In genomic region chr1:93100576-93101491, GRCm38 (mm10) we compare ENCODE assay signal across 8 mouse cellular contexts. TPM values are rescaled to one million over a fixed set of nuclear protein-coding genes. Genes with fewer than 3 reads are reported as not detected.
DNase-seq lines count a peak whose midpoint lies in the region; ATAC-seq and TF ChIP-seq lines count a peak whose summit lies in the region.

No protein-coding gene starts in this region.

- no peak for TF ChIP-seq CTCF in liver, adult 2 months (IDR thresholded peaks at IDR 0.05; ENCODE audit: low read depth, low read length)

- no peak for DNase-seq in liver, adult 2 months (ENCODE audit: extremely low read depth, low read depth, low spot score)
- DNase-seq in liver = no peak
- DNase-seq in cerebellum, postnatal 10 days = peak; percentile 85 to 87
- DNase-seq in frontal cortex, postnatal 36 days (ENCODE audit: low spot score in 2 of 2) = peak; percentile 68 to 71
- DNase-seq in layer of hippocampus, adult 8-10 months (ENCODE audit: low spot score in 2 of 2) = peak; percentile 62 to 66
- peak; percentile 96 for DNase-seq in midbrain, embryonic 11.5 days (ENCODE audit: low spot score, missing footprints)
- DNase-seq in testis, postnatal 10 days (ENCODE audit: low spot score) = peak; percentile 60
- DNase-seq in thymus, adult 18-20 months = no peak

- peak overlapping the region; percentile 97 for H3K4me2 ChIP-seq in midbrain, embryonic 11.5 days

- H3K9ac ChIP-seq in liver, adult 2 months (ENCODE audit: low read depth, low read length) = no peak overlapping the region
- peak overlapping the region; percentile 81 for H3K9ac ChIP-seq in midbrain, embryonic 11.5 days (ENCODE audit: low read length)

- no peak for TF ChIP-seq POLR2A in liver, adult 2 months (IDR thresholded peaks at IDR 0.05; ENCODE audit: extremely low read depth, insufficient read depth, low read length)

- H3K9me3 ChIP-seq in midbrain, embryonic 11.5 days (ENCODE audit: control insufficient read depth, low read length) = no peaks in the 10 kb centered on the region

- peaks cover 5% of the 10 kb centered on the region; the same call in 1 of the 2 replicates for H3K4me1 ChIP-seq in liver, adult 2 months (ENCODE audit: control insufficient read depth, insufficient read depth, low read length)
- H3K4me1 ChIP-seq in midbrain, embryonic 11.5 days (ENCODE audit: control insufficient read depth, insufficient read depth, low read length) = peaks cover 11% of the 10 kb centered on the region

- H3K79me2 ChIP-seq in liver, adult 2 months (ENCODE audit: control insufficient read depth, insufficient read depth, low read length) = no peaks in the 10 kb centered on the region

- peak overlapping the region; percentile 37; the same call in 1 of the 2 replicates for H3K4me3 ChIP-seq in liver, adult 2 months (ENCODE audit: insufficient read depth, low read depth, low read length)
- H3K4me3 ChIP-seq in midbrain, embryonic 11.5 days (ENCODE audit: low read depth, low read length) = peak overlapping the region; percentile 69

- peaks cover 24% of the 10 kb centered on the region for H3K27me3 ChIP-seq in liver, adult 2 months (ENCODE audit: control insufficient read depth, insufficient read depth, low read length)
- H3K27me3 ChIP-seq in midbrain, embryonic 11.5 days (ENCODE audit: control insufficient read depth, insufficient read depth, low read length) = peaks cover 10% of the 10 kb centered on the region; the same call in 1 of the 2 replicates

- H3K36me3 ChIP-seq in liver, adult 2 months (ENCODE audit: control insufficient read depth, insufficient read depth, low read length) = no peaks in the 10 kb centered on the region
- H3K36me3 ChIP-seq in midbrain, embryonic 11.5 days (ENCODE audit: control insufficient read depth, insufficient read depth, low read length) = no peaks in the 10 kb centered on the region; the same call in 1 of the 2 replicates

- 4% methylated on average over 49 of the region's 49 CpGs for WGBS in liver, adult 2 months
- WGBS in midbrain, embryonic 11.5 days = under 1% methylated on average over 49 of the region's 49 CpGs

- peak; percentile 69 for ATAC-seq in midbrain, embryonic 11.5 days (ENCODE audit: low FRiP score)

- H3K27ac ChIP-seq in liver, adult 2 months (replicated peaks; ENCODE audit: insufficient read depth, low read depth, low read length) = no peak overlapping the region
- peak overlapping the region; percentile 47 for H3K27ac ChIP-seq in midbrain, embryonic 11.5 days (ENCODE audit: low read depth, low read length)

RNA-seq across cellular contexts. Expression of gene Kif1a, which starts 0.9 kb away (rescaled TPM):
- total RNA-seq in liver, adult 2 months (2014; rRNA removed) = 0.09 and 0.54 TPM in 2 replicates
- 0.09 and 0.11 TPM in 2 replicates for polyA plus RNA-seq in liver, adult 2 months (2012; rRNA removed)
- 100 to 1,000 TPM; 681 to 718 (median 697) TPM for total RNA-seq in layer of hippocampus, adult 8-10 months (2022)
- 51.0 and 59.6 TPM in 2 replicates for polyA plus RNA-seq in midbrain, embryonic 11.5 days (2014; fragmentation: Nextera tagmentation; extraction: Ambion mirVana)

RNA-seq across cellular contexts. Expression of gene Agxt, which starts 34.2 kb away (rescaled TPM):
- total RNA-seq in liver, adult 2 months (2014; rRNA removed) = 394 and 587 TPM in 2 replicates
- polyA plus RNA-seq in liver, adult 2 months (2012; rRNA removed) = 374 and 553 TPM in 2 replicates
- not detected for total RNA-seq in layer of hippocampus, adult 8-10 months (2022)
- not detected in 2 replicates for polyA plus RNA-seq in midbrain, embryonic 11.5 days (2014; fragmentation: Nextera tagmentation; extraction: Ambion mirVana)

RNA-seq across cellular contexts. Expression of gene 2310007B03Rik, which starts 59.9 kb away (rescaled TPM):
- total RNA-seq in liver, adult 2 months (2014; rRNA removed) = 0.07 TPM in 1 of 2 replicates, not detected in the other
- polyA plus RNA-seq in liver, adult 2 months (2012; rRNA removed) = 0.20 and 0.29 TPM in 2 replicates
- total RNA-seq in layer of hippocampus, adult 8-10 months (2022) = not detected
- polyA plus RNA-seq in midbrain, embryonic 11.5 days (2014; fragmentation: Nextera tagmentation; extraction: Ambion mirVana) = 0.22 and 0.34 TPM in 2 replicates

Comparison
In these comparisons a context has a peak if more than half of its experiments do, and no peak if none do; other contexts are left out.
1. DNase-seq: peak in cerebellum, postnatal 10 days (2 of 2), frontal cortex, postnatal 36 days (2 of 2), layer of hippocampus, adult 8-10 months (2 of 2), midbrain, embryonic 11.5 days (single experiment) and testis, postnatal 10 days (single experiment); none in liver, adult 2 months (single experiment), liver (single experiment) and thymus, adult 18-20 months (0 of 2).
2. RNA of gene Kif1a, which starts 0.9 kb away (total RNA-seq): 681 to 718 TPM in layer of hippocampus, adult 8-10 months; 0.09 to 0.54 TPM in liver, adult 2 months; every median in the first group is over 100 times any median in the second.
3. RNA of gene Agxt, which starts 34.2 kb away (total RNA-seq): 394 to 587 TPM in liver, adult 2 months; not detected in layer of hippocampus, adult 8-10 months; every median in the first group is over 100 times any median in the second.